Mouse (Mus musculus): ENCODE measurements around the gene Dyrk1b.

GRCm38 (mm10) chr7:28180890-28181289 lies 1.6 kb downstream of the Dyrk1b start:
- no peak for TF ChIP-seq CTCF (IDR thresholded peaks at IDR 0.05; ENCODE audit: low read depth, low read length)
- no peak for TF ChIP-seq GATA1 (IDR thresholded peaks at IDR 0.05; ENCODE audit: borderline replicate concordance, low read length)
- TF ChIP-seq TAL1 (conservative IDR thresholded peaks at IDR 0.05; ENCODE audit: low read depth, low read length): no peak
- no peak for TF ChIP-seq POLR2AphosphoS5 (IDR thresholded peaks at IDR 0.05; ENCODE audit: insufficient replicate concordance, low read depth, low read length)
- TF ChIP-seq GATA2 (IDR thresholded peaks at IDR 0.05; ENCODE audit: borderline replicate concordance, low read depth, low read length): no peak
